Comparison of ENCODE assay signal across 9 mouse cellular contexts in the genomic region with DNA sequence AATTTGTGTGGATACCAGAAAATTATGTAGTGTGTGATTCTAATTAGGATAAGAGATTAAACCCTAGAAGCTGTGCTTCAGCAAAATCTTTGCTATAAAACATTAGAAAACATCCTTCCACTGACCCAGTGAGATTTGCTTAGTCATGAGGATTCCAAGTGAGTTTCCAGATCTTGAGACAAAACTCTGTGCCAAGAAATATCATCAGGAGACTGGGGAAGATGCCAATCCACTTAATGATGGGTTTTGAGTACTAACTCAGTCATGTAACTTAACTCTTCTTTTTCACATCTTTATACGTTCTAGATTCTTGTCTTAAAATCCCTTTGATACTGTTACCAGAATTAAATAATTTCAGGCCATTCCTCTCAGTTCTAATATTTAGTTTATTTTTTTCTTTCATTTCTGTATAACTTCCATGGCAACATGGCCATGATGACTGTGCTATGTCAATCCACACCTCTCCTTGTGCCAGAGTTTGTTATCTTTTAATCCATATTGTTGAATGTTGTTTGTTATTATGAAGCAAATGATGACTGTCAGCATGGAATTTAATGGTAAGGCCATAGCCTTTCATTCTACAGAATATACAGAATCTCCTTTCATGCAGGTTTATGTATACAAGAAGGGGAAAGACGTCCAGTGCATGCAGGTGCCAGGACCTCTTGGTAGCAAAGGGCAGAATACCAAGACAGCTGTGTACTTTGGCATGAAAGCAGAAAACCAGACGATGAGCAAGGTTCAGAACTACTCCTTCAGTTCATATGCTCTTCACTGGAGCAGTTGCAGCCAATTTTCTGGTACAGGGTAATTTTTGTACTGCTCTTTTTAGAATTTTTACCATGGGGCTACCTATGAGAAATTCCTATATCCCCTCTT.
DNase-seq lines count a peak whose midpoint lies in the region.
"Had no signal": no experiment of that assay in that cellular context is flagged by ENCODE, and none has a peak within 500 bp of the region (broad histone marks: within the 10 kb centered on the region; RNA-seq: fewer than 3 reads in every experiment).

No protein-coding gene starts in this region.

- intact Hi-C loops in gastrocnemius, postnatal 36 days (cut with DNase I), result no loop called here
- intact Hi-C loops in heart, postnatal 36 days (cut with DNase I), result no loop called here

- peak; percentile 47 for DNase-seq in gastrocnemius, adult 18-20 months (ENCODE audit: low spot score)
- no peak for DNase-seq in gastrocnemius, postnatal 36 days
- DNase-seq in kidney, adult 9 months, result peak; percentile 52
- no peak for DNase-seq in kidney, postnatal 10 days
- DNase-seq in 3T3-L1 (ENCODE audit: low read depth, low spot score), result peak; percentile 86
- DNase-seq in heart, postnatal 36 days, result peak; percentile 6 to 22
- DNase-seq in urinary bladder, postnatal 25 days (ENCODE audit: low spot score), result no peak
- no peak for DNase-seq in spleen, postnatal 14 days (ENCODE audit: low spot score in 2 of 2)
- DNase-seq: thymus, postnatal 25 days had no signal

Comparison
In these comparisons a context has a peak if more than half of its experiments do, and no peak if none do; other contexts are left out.
1. DNase-seq: peak in gastrocnemius, adult 18-20 months (single experiment), kidney, adult 9 months (single experiment), 3T3-L1 (single experiment) and heart, postnatal 36 days (2 of 2); none in gastrocnemius, postnatal 36 days (0 of 2), kidney, postnatal 10 days (single experiment), urinary bladder, postnatal 25 days (single experiment) and spleen, postnatal 14 days (0 of 2).